Mouse (Mus musculus): ENCODE results near the gene Axdnd1. TPM values are rescaled to one million over a fixed set of nuclear protein-coding genes. Genes with fewer than 3 reads are reported as not detected.

The Axdnd1 gene
- polyA plus RNA-seq, 1 experiment from 2014 or later: 0.08 TPM

DNA sequence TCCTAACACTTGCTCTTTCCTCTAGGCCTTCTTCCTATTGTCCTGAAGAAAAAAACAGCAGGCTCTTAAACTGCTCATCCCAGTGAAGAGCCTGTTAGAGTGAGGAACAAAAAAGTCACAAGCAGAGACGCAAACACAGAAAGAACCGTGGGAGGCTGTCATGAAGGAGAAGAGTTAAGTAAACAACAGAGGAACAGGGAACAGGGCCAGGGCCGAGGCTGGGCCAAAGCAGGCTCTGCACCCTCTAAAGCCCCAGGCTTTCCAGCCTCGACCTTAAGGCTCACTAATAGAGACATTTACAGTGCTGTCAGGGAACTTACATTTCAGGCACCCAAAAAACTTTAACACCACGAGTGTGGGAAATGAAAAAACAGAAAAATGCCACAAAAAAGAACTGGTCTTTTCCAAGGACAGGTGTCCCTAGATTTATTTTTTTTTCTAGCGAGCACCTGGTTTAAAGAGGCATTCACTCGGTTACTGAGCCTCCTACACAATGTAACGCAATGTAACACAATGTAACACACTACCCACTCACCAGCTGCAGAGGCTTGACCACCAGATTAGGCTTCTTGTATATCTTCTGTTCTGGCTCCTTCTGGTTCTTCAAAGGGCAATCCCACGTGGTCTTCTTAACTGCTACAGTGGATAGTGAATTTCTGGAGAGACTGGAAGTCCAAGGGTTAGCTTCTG is 136.0 kb downstream of the Axdnd1 start:
- Histone ChIP-seq H3K9ac (ENCODE audit: low read depth, low read length) (no peak overlapping the region), H3K4me3 (ENCODE audit: low read depth, low read length) (no peak overlapping the region), H3K27me3 (ENCODE audit: control insufficient read depth, insufficient read depth, low read depth, low read length) (no peaks in the 10 kb centered on the region), H3K36me3 (ENCODE audit: control insufficient read depth, insufficient read depth) (no peaks in the 10 kb centered on the region), H3K4me2 (ENCODE audit: low read depth, low read length) (no peak overlapping the region), H3K9me3 (replicated peaks; ENCODE audit: control insufficient read depth, low read length) (no peaks in the 10 kb centered on the region), H3K4me1 (ENCODE audit: control insufficient read depth, low read depth, low read length) (no peaks in the 10 kb centered on the region), H3K27ac (ENCODE audit: low read length) (no peak overlapping the region)
- 40% methylated on average over 9 of the region's 9 CpGs for WGBS (ENCODE audit: insufficient replicate concordance)
- no peak for ATAC-seq (ENCODE audit: low read depth)

DNA sequence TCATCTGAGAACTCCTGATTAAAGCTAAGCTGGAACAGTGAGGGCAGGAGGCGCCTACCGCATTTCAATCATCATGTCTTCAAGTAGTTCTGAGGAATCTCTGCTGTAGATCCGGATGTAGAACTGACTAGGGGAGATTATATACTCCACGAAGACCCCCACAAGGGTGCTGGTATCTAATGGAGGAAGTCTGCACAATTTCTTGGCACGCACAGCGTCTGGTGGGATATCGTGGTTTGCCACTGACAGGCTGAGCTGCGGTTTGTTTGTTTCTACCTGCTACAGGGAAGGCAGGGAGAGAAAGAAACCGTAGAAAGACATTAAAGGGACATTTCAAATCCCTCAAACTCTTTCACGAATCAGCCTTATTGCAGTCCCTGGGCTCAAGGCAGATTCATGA is 136.8 kb downstream of the Axdnd1 start:
- H3K9me3 ChIP-seq (replicated peaks; ENCODE audit: control insufficient read depth, low read length): no peaks in the 10 kb centered on the region
- no peak overlapping the region for H3K9ac ChIP-seq (ENCODE audit: low read depth, low read length)
- H3K4me2 ChIP-seq (ENCODE audit: low read depth, low read length): no peak overlapping the region
- H3K27me3 ChIP-seq (ENCODE audit: control insufficient read depth, insufficient read depth, low read depth, low read length): no peaks in the 10 kb centered on the region
- no peak overlapping the region for H3K4me3 ChIP-seq (ENCODE audit: low read depth, low read length)
- no peak overlapping the region for H3K27ac ChIP-seq (ENCODE audit: low read length)
- ATAC-seq (ENCODE audit: low read depth): no peak
- 15% methylated on average over 10 of the region's 10 CpGs for WGBS (ENCODE audit: insufficient replicate concordance)
- no peaks in the 10 kb centered on the region for H3K36me3 ChIP-seq (ENCODE audit: control insufficient read depth, insufficient read depth)
- no peaks in the 10 kb centered on the region for H3K4me1 ChIP-seq (ENCODE audit: control insufficient read depth, low read depth, low read length)

DNA sequence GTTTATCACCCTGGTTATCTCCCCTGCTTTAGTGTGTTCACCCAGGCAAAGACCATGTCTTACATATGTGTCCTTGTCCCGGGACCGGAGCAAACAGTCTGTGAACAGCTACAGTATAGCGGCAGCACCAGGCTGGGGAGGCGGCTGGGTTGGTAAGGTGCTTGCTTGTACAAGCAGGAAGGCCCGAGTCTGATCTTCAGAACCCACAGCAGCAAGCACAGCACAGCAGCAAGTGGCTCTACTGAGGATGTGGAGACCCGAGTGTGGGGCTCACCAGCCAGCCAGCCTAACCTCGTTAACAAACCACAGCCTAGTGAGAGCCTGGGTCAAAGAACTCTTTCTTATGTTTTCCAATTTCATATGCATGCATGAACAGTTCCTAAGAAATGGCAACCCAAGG is 140.8 kb downstream of the Axdnd1 start:
- Histone ChIP-seq H3K4me2 (ENCODE audit: low read depth, low read length) (no peak overlapping the region), H3K4me3 (ENCODE audit: low read depth, low read length) (no peak overlapping the region), H3K27ac (ENCODE audit: low read length) (no peak overlapping the region), H3K36me3 (ENCODE audit: control insufficient read depth, insufficient read depth) (no peaks in the 10 kb centered on the region), H3K9ac (ENCODE audit: low read depth, low read length) (no peak overlapping the region), H3K4me1 (ENCODE audit: control insufficient read depth, low read depth, low read length) (no peaks in the 10 kb centered on the region), H3K9me3 (replicated peaks; ENCODE audit: control insufficient read depth, low read length) (no peaks in the 10 kb centered on the region), H3K27me3 (ENCODE audit: control insufficient read depth, insufficient read depth, low read depth, low read length) (no peaks in the 10 kb centered on the region)
- ATAC-seq (ENCODE audit: low read depth): no peak
- WGBS (ENCODE audit: insufficient replicate concordance): 57% methylated on average over 7 of the region's 7 CpGs

DNA sequence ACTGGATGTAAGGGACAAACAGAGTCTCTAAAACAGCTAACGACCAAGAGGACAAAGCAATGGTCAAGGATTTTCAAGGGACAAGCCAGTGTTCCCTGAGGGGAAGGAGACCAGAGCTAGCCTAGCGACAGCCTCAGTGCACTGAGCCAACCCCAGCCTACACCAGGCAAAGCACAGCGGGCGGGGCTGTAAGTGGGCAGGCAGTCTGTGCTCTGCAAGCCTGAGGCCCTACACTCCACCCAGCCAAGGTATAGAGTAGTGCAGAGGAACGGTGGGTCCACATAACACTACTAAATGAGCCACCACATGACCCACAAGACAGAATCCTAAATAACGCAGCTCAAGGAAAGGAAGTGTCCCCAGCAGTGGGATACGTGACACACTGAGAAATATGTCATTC is 147.3 kb downstream of the Axdnd1 start:
- ATAC-seq (ENCODE audit: low read depth): no peak
- no peak overlapping the region for H3K9ac ChIP-seq (ENCODE audit: low read depth, low read length)
- no peaks in the 10 kb centered on the region for H3K27me3 ChIP-seq (ENCODE audit: control insufficient read depth, insufficient read depth, low read depth, low read length)
- no peaks in the 10 kb centered on the region for H3K4me1 ChIP-seq (ENCODE audit: control insufficient read depth, low read depth, low read length)
- H3K36me3 ChIP-seq (ENCODE audit: control insufficient read depth, insufficient read depth): no peaks in the 10 kb centered on the region
- H3K4me3 ChIP-seq (ENCODE audit: low read depth, low read length): no peak overlapping the region
- H3K4me2 ChIP-seq (ENCODE audit: low read depth, low read length): no peak overlapping the region
- H3K9me3 ChIP-seq (replicated peaks; ENCODE audit: control insufficient read depth, low read length): no peaks in the 10 kb centered on the region
- no peak overlapping the region for H3K27ac ChIP-seq (ENCODE audit: low read length)
- 54% methylated on average over 7 of the region's 7 CpGs for WGBS (ENCODE audit: insufficient replicate concordance)

Other genes with a start within 250 kb of the Axdnd1 start
- gene Fam163a, start 216.1 kb downstream of the Axdnd1 start, polyA plus RNA-seq (2015; fragmentation: Nextera tagmentation; extraction: Ambion mirVana): 0.02 TPM in 2 replicates
- gene Tdrd5, start 117.5 kb downstream of the Axdnd1 start, polyA plus RNA-seq (2015; fragmentation: Nextera tagmentation; extraction: Ambion mirVana): 0.04 and 0.07 TPM in 2 replicates
- gene Nphs2, start 110.4 kb downstream of the Axdnd1 start, polyA plus RNA-seq (2015; fragmentation: Nextera tagmentation; extraction: Ambion mirVana): 0.02 TPM in 1 of 2 replicates, not detected in the other
- gene Gm2000, start 55.1 kb downstream of the Axdnd1 start, polyA plus RNA-seq (2015; fragmentation: Nextera tagmentation; extraction: Ambion mirVana): 452 and 507 TPM in 2 replicates
- gene Soat1, start 53.2 kb upstream of the Axdnd1 start, polyA plus RNA-seq (2015; fragmentation: Nextera tagmentation; extraction: Ambion mirVana): 25.4 and 26.1 TPM in 2 replicates
- gene Gm10031, start 102.9 kb upstream of the Axdnd1 start, polyA plus RNA-seq (2015; fragmentation: Nextera tagmentation; extraction: Ambion mirVana): 0.14 and 0.22 TPM in 2 replicates
- 0.79 and 0.87 TPM in 2 replicates for gene Abl2, start 137.6 kb upstream of the Axdnd1 start, polyA plus RNA-seq (2015; fragmentation: Nextera tagmentation; extraction: Ambion mirVana)

All from liver, embryonic 16.5 days (tissue).